Mouse (Mus musculus) T-helper 17 cell (primary cell): ENCODE results near the gene Tdrd9.

ENCODE experiments used
- in situ Hi-C, 2 experiments: fragments of 300-600 bp; cut with MboI, MseI; formaldehyde crosslinking; loops; 1 replicate in 1 of 2; 2 replicates in 1 of 2; pipeline ENCODE4 v1.15.1; 2025; ENCODE audit warnings: high pct_unique_total_duplicates in 2 of 2

The Tdrd9 gene

GRCm38 (mm10) chr12:111958101-111958865, 13.1 kb upstream of the Tdrd9 start:
- in situ Hi-C loops, result no loop called here

- in situ Hi-C loops, result no loop called here
Observed at GRCm38 (mm10) chr12:111963339-111963738, 8.0 kb upstream of the Tdrd9 start.

GRCm38 (mm10) chr12:111966683-111967173, 4.6 kb upstream of the Tdrd9 start, which contains the start of gene Atp5mpl:
Gene Atp5mpl, minus strand, starts transcription at chr12:111966977.
- in situ Hi-C loops, result loop anchor here in 1 of 2 experiments (5.0 kb wide), 1 partner anchor 154 kb away; the partner anchor contains the start of genes Xrcc3 and Zfyve21

- in situ Hi-C loops, result no loop called here
Observed at GRCm38 (mm10) chr12:111970085-111970484, 1.3 kb upstream of the Tdrd9 start.

GRCm38 (mm10) chr12:111972504-111972903, 1.1 kb downstream of the Tdrd9 start:
- in situ Hi-C loops, result no loop called here

- in situ Hi-C loops, result no loop called here
Observed at GRCm38 (mm10) chr12:111974578-111974977, 3.2 kb downstream of the Tdrd9 start.

GRCm38 (mm10) chr12:111977138-111977537, 5.8 kb downstream of the Tdrd9 start:
- in situ Hi-C loops, result no loop called here

- in situ Hi-C loops, result no loop called here
Observed at GRCm38 (mm10) chr12:111978274-111978673, 6.9 kb downstream of the Tdrd9 start.

- in situ Hi-C loops, result no loop called here
Observed at GRCm38 (mm10) chr12:111980887-111981367, 9.6 kb downstream of the Tdrd9 start, which contains the start of gene Rd3l. Gene Rd3l, minus strand, starts transcription at chr12:111981317.

- in situ Hi-C loops, result no loop called here
Observed at GRCm38 (mm10) chr12:111981831-111982230, 10.5 kb downstream of the Tdrd9 start.

GRCm38 (mm10) chr12:111983165-111983564, 11.8 kb downstream of the Tdrd9 start:
- in situ Hi-C loops, result no loop called here

GRCm38 (mm10) chr12:111986756-111987155, 15.4 kb downstream of the Tdrd9 start:
- in situ Hi-C loops, result no loop called here

GRCm38 (mm10) chr12:111992626-111993025, 21.3 kb downstream of the Tdrd9 start:
- in situ Hi-C loops, result no loop called here

GRCm38 (mm10) chr12:111995161-111995560, 23.8 kb downstream of the Tdrd9 start:
- in situ Hi-C loops, result no loop called here

- in situ Hi-C loops, result no loop called here
Observed at GRCm38 (mm10) chr12:111999735-112000134, 28.4 kb downstream of the Tdrd9 start.

- in situ Hi-C loops, result no loop called here
Observed at GRCm38 (mm10) chr12:112001223-112001622, 29.9 kb downstream of the Tdrd9 start.

- in situ Hi-C loops, result no loop called here
Observed at GRCm38 (mm10) chr12:112012511-112013270, 41.3 kb downstream of the Tdrd9 start.

- in situ Hi-C loops, result no loop called here
Observed at GRCm38 (mm10) chr12:112013271-112013801, 42.0 kb downstream of the Tdrd9 start.

- in situ Hi-C loops, result no loop called here
Observed at GRCm38 (mm10) chr12:112016346-112016745, 45.0 kb downstream of the Tdrd9 start.

- in situ Hi-C loops, result no loop called here
Observed at GRCm38 (mm10) chr12:112023306-112023705, 51.9 kb downstream of the Tdrd9 start.

- in situ Hi-C loops, result no loop called here
Observed at GRCm38 (mm10) chr12:112024581-112025310, 53.4 kb downstream of the Tdrd9 start.
